Mouse (Mus musculus) bone marrow macrophage, adult 2 months (primary cell): ENCODE measurements around the gene Mrc2. TPM values are rescaled to one million over a fixed set of nuclear protein-coding genes. Genes with fewer than 3 reads are reported as not detected.

ENCODE experiments used
- H3K27ac ChIP-seq: 2 replicates; pipeline ENCODE4 v1.5.1; 2012; ENCODE audit warnings: low read depth, low read length; ENCODE audit not compliant: insufficient read depth
- H3K4me1 ChIP-seq: 2 replicates; pipeline ENCODE4 v1.6.1; 2012; ENCODE audit warnings: low read length; ENCODE audit not compliant: control insufficient read depth, insufficient read depth
- H3K4me3 ChIP-seq: 2 replicates; pipeline ENCODE4 v1.5.1; 2012; ENCODE audit warnings: mild to moderate bottlenecking, low read length, moderate library complexity; ENCODE audit not compliant: insufficient read depth
- CTCF ChIP-seq: IDR thresholded peaks from 2 replicates; pipeline ENCODE4 v1.5.1; 2012; ENCODE audit warnings: low read depth, mild to moderate bottlenecking, low read length, moderate library complexity
- POLR2A ChIP-seq: IDR thresholded peaks from 2 replicates; pipeline ENCODE4 v1.6.1; 2012; ENCODE audit warnings: mild to moderate bottlenecking, low read depth, low read length, borderline replicate concordance
- polyA plus RNA-seq: library from polyadenylated mRNA; stranded (reverse); fragments of >200 nt; gene quantifications from 2 replicates; pipeline ENCODE4 v1.2.4, GENCODE M21; 2012; ENCODE audit not compliant: missing spikeins, insufficient read depth, insufficient read length

Gene Mrc2
- polyA plus RNA-seq, 1 experiment, result 0.50 TPM

- H3K4me3 ChIP-seq, result no peak overlapping the region
- no peaks in the 10 kb centered on the region for H3K4me1 ChIP-seq
- TF ChIP-seq POLR2A, result no peak
- TF ChIP-seq CTCF, result no peak
- H3K27ac ChIP-seq, result no peak overlapping the region
Measured at GRCm38 (mm10) chr11:105280456-105280855, 12.0 kb upstream of the Mrc2 start.

- Histone ChIP-seq H3K27ac (no peak overlapping the region), H3K4me3 (no peak overlapping the region), H3K4me1 (no peaks in the 10 kb centered on the region)
- no peak for TF ChIP-seq POLR2A
- no peak for TF ChIP-seq CTCF
Measured at GRCm38 (mm10) chr11:105281291-105281690, 11.2 kb upstream of the Mrc2 start.

- no peaks in the 10 kb centered on the region for H3K4me1 ChIP-seq
- no peak for TF ChIP-seq POLR2A
- TF ChIP-seq CTCF, result no peak
- no peak overlapping the region for H3K27ac ChIP-seq
- no peak overlapping the region for H3K4me3 ChIP-seq
Measured at GRCm38 (mm10) chr11:105281763-105282459, 10.5 kb upstream of the Mrc2 start.

- TF ChIP-seq POLR2A (no peak), CTCF (no peak)
Measured at GRCm38 (mm10) chr11:105282460-105282859, 10.0 kb upstream of the Mrc2 start.

GRCm38 (mm10) chr11:105283016-105283415, 9.4 kb upstream of the Mrc2 start:
- Histone ChIP-seq H3K4me3 (no peak overlapping the region), H3K4me1 (no peaks in the 10 kb centered on the region), H3K27ac (no peak overlapping the region)
- TF ChIP-seq POLR2A (no peak), CTCF (no peak)

More at GRCm38 (mm10) chr11:105282460-105282859, 10.0 kb upstream of the Mrc2 start:
- H3K4me1 ChIP-seq, result no peaks in the 10 kb centered on the region
- no peak overlapping the region for H3K27ac ChIP-seq
- H3K4me3 ChIP-seq, result no peak overlapping the region

- Histone ChIP-seq H3K27ac (no peak overlapping the region), H3K4me1 (no peaks in the 10 kb centered on the region), H3K4me3 (no peak overlapping the region)
- TF ChIP-seq POLR2A (no peak), CTCF (no peak)
Measured at GRCm38 (mm10) chr11:105285720-105286119, 6.7 kb upstream of the Mrc2 start.

GRCm38 (mm10) chr11:105289403-105289802, 3.0 kb upstream of the Mrc2 start:
- H3K27ac ChIP-seq, result no peak overlapping the region
- TF ChIP-seq CTCF (no peak), POLR2A (no peak)
- no peaks in the 10 kb centered on the region for H3K4me1 ChIP-seq
- no peak overlapping the region for H3K4me3 ChIP-seq

GRCm38 (mm10) chr11:105291681-105292123, 741 bp upstream of the Mrc2 start:
- Histone ChIP-seq H3K4me1 (no peaks in the 10 kb centered on the region), H3K27ac (no peak overlapping the region), H3K4me3 (no peak overlapping the region)
- TF ChIP-seq CTCF (no peak), POLR2A (no peak)

- H3K4me3 ChIP-seq, result peak overlapping the region; percentile 55
- H3K4me1 ChIP-seq, result no peaks in the 10 kb centered on the region
- H3K27ac ChIP-seq, result no peak overlapping the region
- TF ChIP-seq CTCF, result no peak
- TF ChIP-seq POLR2A, result no peak
Measured at GRCm38 (mm10) chr11:105293101-105293581, 698 bp downstream of the Mrc2 start.

GRCm38 (mm10) chr11:105293901-105294494, 1.6 kb downstream of the Mrc2 start:
- Histone ChIP-seq H3K4me3 (no peak overlapping the region), H3K27ac (no peak overlapping the region), H3K4me1 (no peaks in the 10 kb centered on the region)
- TF ChIP-seq CTCF (no peak), POLR2A (no peak)

GRCm38 (mm10) chr11:105296084-105296483, 3.6 kb downstream of the Mrc2 start:
- Histone ChIP-seq H3K27ac (no peak overlapping the region), H3K4me3 (no peak overlapping the region), H3K4me1 (no peaks in the 10 kb centered on the region)
- no peak for TF ChIP-seq POLR2A
- no peak for TF ChIP-seq CTCF
